Mouse (Mus musculus): ENCODE measurements at regions not wholly inside any gene's neighbourhood (a gene's known extent, or its start where the extent isn't known, plus 50 kb on each side); places are given as distances from the start of the nearest gene placed in this dataset.

GRCm38 (mm10) chr10:43775807-43776206, 125.7 kb downstream of the Qrsl1 start:
- no peak for DNase-seq (ENCODE audit: extremely low spot score in 1 of 2, low spot score in 1 of 2)

- DNase-seq (ENCODE audit: extremely low spot score in 1 of 2, low spot score in 1 of 2) = peak; percentile 31 to 55
These were observed 123.6 kb downstream of the Qrsl1 start for GRCm38 (mm10) chr10:43777612-43778600.

- no peak for DNase-seq (ENCODE audit: extremely low spot score in 1 of 2, low spot score in 1 of 2)
These were observed 121.0 kb downstream of the Qrsl1 start for GRCm38 (mm10) chr10:43780571-43780970.

- DNase-seq (ENCODE audit: extremely low spot score in 1 of 2, low spot score in 1 of 2) = no peak
These were observed 118.2 kb downstream of the Qrsl1 start for GRCm38 (mm10) chr10:43783304-43783703.

- DNase-seq (ENCODE audit: extremely low spot score in 1 of 2, low spot score in 1 of 2) = no peak
These were observed 110.8 kb downstream of the Qrsl1 start for GRCm38 (mm10) chr10:43790780-43791179.

GRCm38 (mm10) chr10:43791525-43792021, 110.0 kb downstream of the Qrsl1 start:
- no peak for DNase-seq (ENCODE audit: extremely low spot score in 1 of 2, low spot score in 1 of 2)

GRCm38 (mm10) chr10:43792618-43793017, 108.9 kb downstream of the Qrsl1 start:
- DNase-seq (ENCODE audit: extremely low spot score in 1 of 2, low spot score in 1 of 2) = no peak

- DNase-seq (ENCODE audit: extremely low spot score in 1 of 2, low spot score in 1 of 2) = no peak
These were observed 107.0 kb downstream of the Qrsl1 start for GRCm38 (mm10) chr10:43794587-43794986.

GRCm38 (mm10) chr10:43800077-43800476, 101.5 kb downstream of the Qrsl1 start:
- no peak for DNase-seq (ENCODE audit: extremely low spot score in 1 of 2, low spot score in 1 of 2)

- DNase-seq (ENCODE audit: extremely low spot score in 1 of 2, low spot score in 1 of 2) = no peak
These were observed 86.3 kb downstream of the Qrsl1 start for GRCm38 (mm10) chr10:43815291-43815690.

GRCm38 (mm10) chr10:43817522-43818198, 83.9 kb downstream of the Qrsl1 start:
- no peak for DNase-seq (ENCODE audit: extremely low spot score in 1 of 2, low spot score in 1 of 2)

GRCm38 (mm10) chr10:43818623-43819022, 82.9 kb downstream of the Qrsl1 start:
- DNase-seq (ENCODE audit: extremely low spot score in 1 of 2, low spot score in 1 of 2) = no peak

GRCm38 (mm10) chr10:43819434-43819833, 82.1 kb downstream of the Qrsl1 start:
- DNase-seq (ENCODE audit: extremely low spot score in 1 of 2, low spot score in 1 of 2) = no peak

- no peak for DNase-seq (ENCODE audit: extremely low spot score in 1 of 2, low spot score in 1 of 2)
These were observed 78.9 kb downstream of the Qrsl1 start for GRCm38 (mm10) chr10:43822615-43823014.

- no peak for DNase-seq (ENCODE audit: extremely low spot score in 1 of 2, low spot score in 1 of 2)
These were observed 77.5 kb downstream of the Qrsl1 start for GRCm38 (mm10) chr10:43824009-43824408.
